Mouse (Mus musculus) neural tube, embryonic 11.5 days (tissue): Measurements from ENCODE around the gene Rbbp8nl. TPM values are rescaled to one million over a fixed set of nuclear protein-coding genes. Genes with fewer than 3 reads are reported as not detected.

Source experiments
- ATAC-seq: fragments of 200-750 bp; cut with Nextera tagmentation; 2 replicates; pipeline ENCODE4 v1.8.0; 2017; ENCODE audit warnings: moderate number of reproducible peaks, mild to moderate bottlenecking, moderate TSS enrichment, moderate library complexity; ENCODE audit not compliant: insufficient read depth, low FRiP score, low TSS enrichment
- DNase-seq: peaks from one replicate; pipeline ENCODE4 v3.0.0-alpha.2; 2015; ENCODE audit warnings: low spot score
- H3K27ac ChIP-seq: fragments of 300-500 bp; sonication (generic); 2 replicates; pipeline ENCODE4 v1.5.1; 2014; ENCODE audit warnings: low read depth, mild to moderate bottlenecking, low read length
- H3K27me3 ChIP-seq: fragments of 300-500 bp; sonication (generic); 2 replicates; pipeline ENCODE4 v1.6.1; 2014; ENCODE audit warnings: mild to moderate bottlenecking, low read length, mixed read lengths; ENCODE audit not compliant: control insufficient read depth, insufficient read depth
- H3K36me3 ChIP-seq: fragments of 300-500 bp; sonication (generic); 2 replicates; pipeline ENCODE4 v1.6.1; 2014; ENCODE audit warnings: mild to moderate bottlenecking, low read length, moderate library complexity, mixed read lengths; ENCODE audit not compliant: control insufficient read depth, insufficient read depth
- H3K4me1 ChIP-seq: fragments of 300-500 bp; sonication (generic); 2 replicates; pipeline ENCODE4 v1.6.1; 2014; ENCODE audit warnings: low read length, mixed read lengths; ENCODE audit not compliant: control insufficient read depth, insufficient read depth
- H3K4me2 ChIP-seq: fragments of 300-500 bp; sonication (generic); 2 replicates; pipeline ENCODE4 v1.6.1; 2014; ENCODE audit warnings: low read depth, mild to moderate bottlenecking, moderate library complexity
- H3K4me3 ChIP-seq: fragments of 300-500 bp; sonication (generic); 2 replicates; pipeline ENCODE4 v1.5.1; 2014; ENCODE audit warnings: low read depth, low read length
- H3K9ac ChIP-seq: fragments of 300-500 bp; sonication (generic); 2 replicates; pipeline ENCODE4 v1.6.1; 2014; ENCODE audit warnings: mild to moderate bottlenecking, low read length
- H3K9me3 ChIP-seq: fragments of 300-500 bp; sonication (generic); 2 replicates; pipeline ENCODE4 v1.6.1; 2016; ENCODE audit warnings: low read length; ENCODE audit not compliant: control insufficient read depth
- WGBS: fragments of 180-500 bp; shearing (Covaris S2); extraction: QIAGEN DNeasy Blood & Tissue Kit; methylation state at CpG from one replicate; pipeline ENCODE4 v1.1.7; 2014; 5-methylcytosine and 5-hydroxymethylcytosine counted together
- polyA plus RNA-seq: library from polyadenylated mRNA; unstranded; fragments of >200 nt; fragmentation: Nextera tagmentation; extraction: Ambion mirVana; gene quantifications from 2 replicates; pipeline ENCODE4 v1.2.1, GENCODE M21; 2014

Gene Rbbp8nl
- polyA plus RNA-seq, 1 experiment from 2014 or later, result not detected

DNA sequence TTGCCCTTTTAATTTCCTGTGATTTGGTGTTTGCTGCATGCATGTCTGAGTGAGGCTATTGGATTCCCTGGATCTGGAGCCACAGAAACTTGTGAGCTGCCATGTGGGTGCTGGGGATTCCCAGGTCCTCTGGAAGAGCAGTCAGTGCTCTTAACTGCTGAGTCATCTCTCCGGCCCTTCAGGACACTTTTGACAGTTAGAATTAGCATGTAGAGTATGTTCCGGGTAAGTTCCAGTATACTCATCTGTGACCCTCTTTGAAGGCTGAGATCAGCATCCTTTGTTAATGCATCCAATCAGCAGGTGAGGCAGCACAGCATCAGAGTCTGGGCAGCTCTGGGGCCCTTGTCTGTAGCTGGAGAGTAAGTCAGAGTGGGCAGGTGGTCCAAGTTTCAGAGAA is 10.6 kb upstream of the Rbbp8nl start:
- no peak overlapping the region for H3K4me2 ChIP-seq
- no peaks in the 10 kb centered on the region for H3K36me3 ChIP-seq
- H3K27ac ChIP-seq, result no peak overlapping the region
- no peaks in the 10 kb centered on the region for H3K4me1 ChIP-seq
- H3K4me3 ChIP-seq, result no peak overlapping the region
- no peak overlapping the region for H3K9ac ChIP-seq
- no peaks in the 10 kb centered on the region for H3K9me3 ChIP-seq
- no peak for DNase-seq
- 79% methylated on average over 2 of the region's 2 CpGs for WGBS
- ATAC-seq, result no peak
- H3K27me3 ChIP-seq, result no peaks in the 10 kb centered on the region

DNA sequence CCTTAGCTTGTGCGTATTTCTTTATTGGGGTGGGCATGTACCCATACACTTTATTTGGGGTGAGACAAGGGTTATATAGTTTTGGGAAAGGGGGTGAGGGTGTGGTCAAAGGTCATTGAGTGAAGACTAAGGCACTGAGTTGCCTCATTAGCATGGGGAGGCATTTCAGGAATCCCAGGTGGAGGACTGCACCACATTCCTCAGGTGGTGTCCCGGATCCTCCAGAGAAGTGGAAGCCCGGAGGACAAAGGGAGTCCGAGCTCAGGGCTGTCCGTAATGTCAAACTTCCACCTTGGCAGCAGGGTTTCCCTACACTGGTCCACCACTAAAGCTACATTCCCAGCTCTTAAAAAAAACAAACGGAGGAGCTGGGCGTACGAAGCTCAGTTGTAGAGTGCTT is 3.2 kb upstream of the Rbbp8nl start:
- Histone ChIP-seq H3K27ac (no peak overlapping the region), H3K4me2 (no peak overlapping the region), H3K4me1 (no peaks in the 10 kb centered on the region), H3K36me3 (no peaks in the 10 kb centered on the region), H3K9me3 (no peaks in the 10 kb centered on the region), H3K27me3 (no peaks in the 10 kb centered on the region), H3K4me3 (no peak overlapping the region), H3K9ac (no peak overlapping the region)
- ATAC-seq (no peak), DNase-seq (no peak)
- 72% methylated on average over 8 of the region's 8 CpGs for WGBS

GRCm38 (mm10) chr2:180292026-180292425 is 2.3 kb upstream of the Rbbp8nl start:
- Histone ChIP-seq H3K27ac (no peak overlapping the region), H3K4me1 (no peaks in the 10 kb centered on the region)
- 76% methylated on average over 4 of the region's 4 CpGs for WGBS

GRCm38 (mm10) chr2:180291566-180291965 is 1.9 kb upstream of the Rbbp8nl start:
- 88% methylated on average over 5 of the region's 5 CpGs for WGBS
- H3K9ac ChIP-seq, result no peak overlapping the region
- H3K9me3 ChIP-seq, result no peaks in the 10 kb centered on the region
- H3K27me3 ChIP-seq, result no peaks in the 10 kb centered on the region
- no peak for ATAC-seq
- H3K4me1 ChIP-seq, result no peaks in the 10 kb centered on the region
- DNase-seq, result no peak
- no peak overlapping the region for H3K27ac ChIP-seq
- no peaks in the 10 kb centered on the region for H3K36me3 ChIP-seq
- no peak overlapping the region for H3K4me2 ChIP-seq
- H3K4me3 ChIP-seq, result no peak overlapping the region

More at GRCm38 (mm10) chr2:180292026-180292425, 2.3 kb upstream of the Rbbp8nl start:
- Histone ChIP-seq H3K4me2 (no peak overlapping the region), H3K4me3 (no peak overlapping the region), H3K36me3 (no peaks in the 10 kb centered on the region), H3K27me3 (no peaks in the 10 kb centered on the region), H3K9ac (no peak overlapping the region), H3K9me3 (no peaks in the 10 kb centered on the region)
- no peak for ATAC-seq
- no peak for DNase-seq

GRCm38 (mm10) chr2:180290503-180290902 is 824 bp upstream of the Rbbp8nl start:
- DNase-seq (no peak), ATAC-seq (no peak)
- H3K4me3 ChIP-seq, result no peak overlapping the region
- H3K4me2 ChIP-seq, result no peak overlapping the region
- H3K36me3 ChIP-seq, result no peaks in the 10 kb centered on the region
- H3K27me3 ChIP-seq, result no peaks in the 10 kb centered on the region
- no peak overlapping the region for H3K27ac ChIP-seq
- H3K4me1 ChIP-seq, result no peaks in the 10 kb centered on the region
- WGBS, result 73% methylated on average over 6 of the region's 6 CpGs
- no peak overlapping the region for H3K9ac ChIP-seq
- no peaks in the 10 kb centered on the region for H3K9me3 ChIP-seq

DNA sequence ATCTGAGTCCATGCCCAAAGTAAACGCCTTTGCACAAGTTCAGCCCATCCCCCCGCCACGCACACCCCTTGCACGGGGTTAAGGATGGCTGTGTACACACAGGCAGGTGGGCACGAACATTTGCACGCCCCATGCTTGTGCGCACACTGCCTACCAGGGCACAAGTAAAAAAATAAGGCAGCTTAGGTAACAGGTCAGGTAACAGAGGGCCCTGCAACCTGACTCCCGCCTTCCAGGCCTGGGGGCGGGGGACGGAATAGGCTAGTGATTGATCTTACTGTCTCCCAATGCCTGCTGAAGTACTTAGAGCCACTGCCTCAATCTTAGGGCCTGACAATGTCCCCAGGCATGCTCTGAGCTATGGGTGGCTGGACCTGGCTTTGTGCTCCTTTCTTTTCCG is 713 bp downstream of the Rbbp8nl start:
- H3K27me3 ChIP-seq, result no peaks in the 10 kb centered on the region
- no peaks in the 10 kb centered on the region for H3K36me3 ChIP-seq
- no peaks in the 10 kb centered on the region for H3K9me3 ChIP-seq
- no peak overlapping the region for H3K27ac ChIP-seq
- WGBS, result 50% methylated on average over 11 of the region's 11 CpGs
- no peak overlapping the region for H3K4me3 ChIP-seq
- no peaks in the 10 kb centered on the region for H3K4me1 ChIP-seq
- no peak overlapping the region for H3K9ac ChIP-seq
- ATAC-seq (no peak), DNase-seq (no peak)
- H3K4me2 ChIP-seq, result no peak overlapping the region

DNA sequence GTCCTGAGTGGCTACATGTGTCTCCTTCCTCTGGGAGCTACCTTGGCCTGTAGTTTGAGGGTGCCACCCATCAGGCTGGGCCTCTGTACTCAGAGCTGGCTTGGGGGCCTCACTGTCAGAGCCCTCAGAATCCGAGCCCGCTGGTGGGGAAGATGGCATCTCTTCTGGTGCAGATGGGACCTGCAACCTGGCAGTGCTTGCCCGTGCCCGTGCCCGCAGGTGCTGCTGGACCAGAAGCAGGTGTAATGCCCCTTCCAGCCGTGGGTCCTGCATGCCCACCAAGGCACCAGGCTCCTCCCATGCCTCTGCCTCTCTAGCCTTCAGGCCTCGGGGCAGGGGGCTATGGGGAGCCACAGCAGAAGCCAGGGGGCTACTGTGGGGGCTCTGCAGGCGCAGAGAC is 10.4 kb downstream of the Rbbp8nl start:
- Histone ChIP-seq H3K9ac (no peak overlapping the region), H3K4me2 (no peak overlapping the region), H3K4me1 (no peaks in the 10 kb centered on the region), H3K4me3 (no peak overlapping the region), H3K27ac (no peak overlapping the region), H3K36me3 (no peaks in the 10 kb centered on the region), H3K27me3 (no peaks in the 10 kb centered on the region), H3K9me3 (no peaks in the 10 kb centered on the region)
- ATAC-seq (no peak), DNase-seq (no peak)
- WGBS, result 81% methylated on average over 8 of the region's 8 CpGs

- no peaks in the 10 kb centered on the region for H3K9me3 ChIP-seq
- H3K27ac ChIP-seq, result no peak overlapping the region
- DNase-seq (no peak), ATAC-seq (no peak)
- H3K4me3 ChIP-seq, result no peak overlapping the region
- no peak overlapping the region for H3K4me2 ChIP-seq
- H3K4me1 ChIP-seq, result no peaks in the 10 kb centered on the region
- no peak overlapping the region for H3K9ac ChIP-seq
- no peaks in the 10 kb centered on the region for H3K36me3 ChIP-seq
- 69% methylated on average over 8 of the region's 8 CpGs for WGBS
- no peaks in the 10 kb centered on the region for H3K27me3 ChIP-seq
These were observed 11.8 kb downstream of the Rbbp8nl start for GRCm38 (mm10) chr2:180277773-180278320.

- Histone ChIP-seq H3K27me3 (no peaks in the 10 kb centered on the region), H3K4me3 (no peak overlapping the region), H3K27ac (no peak overlapping the region), H3K4me1 (peaks cover 8% of the 10 kb centered on the region), H3K36me3 (no peaks in the 10 kb centered on the region), H3K9ac (no peak overlapping the region), H3K4me2 (no peak overlapping the region), H3K9me3 (no peaks in the 10 kb centered on the region)
- no peak for ATAC-seq
- WGBS, result 75% methylated on average over 8 of the region's 8 CpGs
- no peak for DNase-seq
These were observed 12.8 kb downstream of the Rbbp8nl start for GRCm38 (mm10) chr2:180276851-180277259.
